21 mouse cellular contexts compared by ENCODE assay signal in genomic region chr16:59969816-59970215, GRCm38 (mm10).
A peak's percentile ranks its signal among the peaks of the same experiment; 100 is the strongest.
DNase-seq lines count a peak whose midpoint lies in the region; ATAC-seq lines count a peak whose summit lies in the region.
"Had no signal": no experiment of that assay in that cellular context is flagged by ENCODE, and none has a peak within 500 bp of the region (broad histone marks: within the 10 kb centered on the region; RNA-seq: fewer than 3 reads in every experiment).

No protein-coding gene starts in this region.

- ATAC-seq in forebrain, embryonic 13.5 days = peak; percentile 66
- ATAC-seq: hindbrain, postnatal 0 days had no signal

- no peaks in the 10 kb centered on the region for H3K9me3 ChIP-seq in forebrain, embryonic 13.5 days (replicated peaks)
- H3K9me3 ChIP-seq: neural tube, embryonic 12.5 days had no signal

- DNase-seq in layer of hippocampus, adult 18-20 months (ENCODE audit: low spot score in 2 of 2) = peak; percentile 8 to 33
- no peak for DNase-seq in layer of hippocampus, postnatal 25 days (ENCODE audit: extremely low spot score in 1 of 2, low spot score in 1 of 2)
- DNase-seq in brain, adult 2 months (ENCODE audit: low read depth, low spot score) = peak; percentile 49
- peak; percentile 15 to 26 for DNase-seq in layer of hippocampus, postnatal 10 days (ENCODE audit: low spot score in 2 of 2)
- no peak for DNase-seq in spleen, postnatal 36 days (ENCODE audit: low spot score in 2 of 2)
- DNase-seq in kidney, adult 8-10 months = no peak
- DNase-seq: B cell, adult 2 months; cerebellum, adult 11 months; cerebellum, postnatal 25 days; embryo, embryonic 11 days; kidney, adult 11 months; kidney, postnatal 14 days; lung, adult 18-20 months; lung, postnatal 14 days; right cerebral cortex, postnatal 25 days; thymus, adult 2 months had no signal

- no peak overlapping the region for H3K27ac ChIP-seq in forebrain, embryonic 13.5 days
- H3K27ac ChIP-seq: hindbrain, postnatal 0 days; left cerebral cortex, adult 2 months; neural tube, embryonic 12.5 days had no signal

- H3K4me3 ChIP-seq in forebrain, embryonic 13.5 days = no peak overlapping the region
- H3K4me3 ChIP-seq: left cerebral cortex, adult 2 months; neural tube, embryonic 12.5 days had no signal

- H3K4me2 ChIP-seq in forebrain, embryonic 13.5 days = no peak overlapping the region
- H3K4me2 ChIP-seq: liver, embryonic 11.5 days; neural tube, embryonic 12.5 days had no signal

- no peaks in the 10 kb centered on the region for H3K27me3 ChIP-seq in forebrain, embryonic 13.5 days
- H3K27me3 ChIP-seq: neural tube, embryonic 12.5 days had no signal

- H3K9ac ChIP-seq in forebrain, embryonic 13.5 days = no peak overlapping the region
- H3K9ac ChIP-seq: neural tube, embryonic 12.5 days had no signal

- 19% methylated on average over 4 of the region's 4 CpGs for WGBS in forebrain, embryonic 13.5 days

- H3K4me1 ChIP-seq in forebrain, embryonic 13.5 days = peaks cover 4% of the 10 kb centered on the region; the same call in 1 of the 2 replicates
- H3K4me1 ChIP-seq: neural tube, embryonic 12.5 days had no signal

- H3K36me3 ChIP-seq in forebrain, embryonic 13.5 days (ENCODE audit: poor library complexity, severe bottlenecking) = no peaks in the 10 kb centered on the region
- H3K36me3 ChIP-seq: neural tube, embryonic 12.5 days had no signal

Comparison
In these comparisons a context has a peak if more than half of its experiments do, and no peak if none do; other contexts are left out.
1. DNase-seq: peak in layer of hippocampus, adult 18-20 months (2 of 2), brain, adult 2 months (single experiment) and layer of hippocampus, postnatal 10 days (2 of 2); none in layer of hippocampus, postnatal 25 days (0 of 2), spleen, postnatal 36 days (0 of 2) and kidney, adult 8-10 months (0 of 2).